Mouse (Mus musculus) spleen, adult 2 months (tissue): ENCODE results near the gene Emp2.

Experiments used
- CTCF ChIP-seq: fragments of 200-500 bp; IDR thresholded peaks from 2 replicates; pipeline ENCODE4 v1.5.1; 2011; ENCODE audit warnings: mild to moderate bottlenecking, inconsistent platforms; ENCODE audit not compliant: insufficient read depth, insufficient read length, insufficient replicate concordance; ENCODE audit errors: extremely low read depth
- POLR2A ChIP-seq: fragments of 200-500 bp; IDR thresholded peaks from 2 replicates; pipeline ENCODE4 v1.6.1; 2011; ENCODE audit warnings: low read depth, low read length, inconsistent platforms

- TF ChIP-seq CTCF: no peak
- TF ChIP-seq POLR2A: no peak
Measured at GRCm38 (mm10) chr16:10311086-10311485, 2.7 kb downstream of the Emp2 start.
